Mouse (Mus musculus) embryonic facial prominence, embryonic 12.5 days (tissue): ENCODE measurements around the gene Efcab10. TPM values are rescaled to one million over a fixed set of nuclear protein-coding genes. Genes with fewer than 3 reads are reported as not detected.

ENCODE experiments used
- ATAC-seq: fragments of 200-750 bp; cut with Nextera tagmentation; 2 replicates; pipeline ENCODE4 v1.8.0; 2017; ENCODE audit not compliant: insufficient number of reproducible peaks, insufficient read depth, low FRiP score, low TSS enrichment
- H3K27ac ChIP-seq: fragments of 300-500 bp; sonication (generic); 2 replicates; pipeline ENCODE4 v1.5.1; 2016; ENCODE audit warnings: mild to moderate bottlenecking
- H3K27me3 ChIP-seq: fragments of 300-500 bp; sonication (generic); 2 replicates; pipeline ENCODE4 v1.6.1; 2016; ENCODE audit warnings: mild to moderate bottlenecking, moderate library complexity
- H3K36me3 ChIP-seq: fragments of 300-500 bp; sonication (generic); 2 replicates; pipeline ENCODE4 v1.6.1; 2016; ENCODE audit warnings: mild to moderate bottlenecking
- H3K4me1 ChIP-seq: fragments of 300-500 bp; sonication (generic); 2 replicates; pipeline ENCODE4 v1.6.1; 2016
- H3K4me2 ChIP-seq: fragments of 300-500 bp; sonication (generic); replicated peaks from 2 replicates; pipeline ENCODE4 v1.6.1; 2016; ENCODE audit warnings: mild to moderate bottlenecking, moderate library complexity
- H3K4me3 ChIP-seq: fragments of 300-500 bp; sonication (generic); 2 replicates; pipeline ENCODE4 v1.5.1; 2016; ENCODE audit warnings: mild to moderate bottlenecking
- H3K9ac ChIP-seq: fragments of 300-500 bp; sonication (generic); 2 replicates; pipeline ENCODE4 v1.6.1; 2016; ENCODE audit warnings: mild to moderate bottlenecking, moderate library complexity
- H3K9me3 ChIP-seq: fragments of 300-500 bp; sonication (generic); 2 replicates; pipeline ENCODE4 v1.6.1; 2016; ENCODE audit warnings: mild to moderate bottlenecking, moderate library complexity
- WGBS: fragments of 180-500 bp; shearing (Covaris S2); methylation state at CpG from one replicate; pipeline ENCODE4 v1.1.7; 2016; 5-methylcytosine and 5-hydroxymethylcytosine counted together
- polyA plus RNA-seq: library from polyadenylated mRNA; unstranded; fragments of >200 nt; fragmentation: Nextera tagmentation; extraction: Ambion mirVana; gene quantifications from 2 replicates; pipeline ENCODE4 v1.2.1, GENCODE M21; 2016

Efcab10 gene
- polyA plus RNA-seq, 1 experiment from 2014 or later = 0.42 TPM

GRCm38 (mm10) chr12:33379624-33380445 is 14.8 kb upstream of the Efcab10 start:
- Histone ChIP-seq H3K27ac (no peak overlapping the region), H3K4me3 (peak overlapping the region; percentile 14; the same call in 1 of the 2 replicates), H3K4me2 (peak overlapping the region; percentile 35), H3K9me3 (no peaks in the 10 kb centered on the region), H3K27me3 (no peaks in the 10 kb centered on the region), H3K9ac (no peak overlapping the region), H3K36me3 (no peaks in the 10 kb centered on the region), H3K4me1 (peaks cover 8% of the 10 kb centered on the region; the same call in 1 of the 2 replicates)
- WGBS = 19% methylated on average over 22 of the region's 22 CpGs
- ATAC-seq = 0 out of 2 replicates have a peak, but pooled peaks have one; percentile 56

- Histone ChIP-seq H3K27ac (no peak overlapping the region), H3K36me3 (no peaks in the 10 kb centered on the region), H3K27me3 (no peaks in the 10 kb centered on the region; the same call in 1 of the 2 replicates), H3K9me3 (no peaks in the 10 kb centered on the region), H3K4me2 (no peak overlapping the region), H3K4me1 (no peaks in the 10 kb centered on the region), H3K4me3 (no peak overlapping the region), H3K9ac (no peak overlapping the region)
- WGBS = 6% methylated on average over 5 of the region's 5 CpGs
- ATAC-seq = peak; percentile 64; the same call in 1 of the 2 replicates
Measured at GRCm38 (mm10) chr12:33388842-33389241, 5.8 kb upstream of the Efcab10 start.

GRCm38 (mm10) chr12:33390844-33391560 is 3.7 kb upstream of the Efcab10 start:
- Histone ChIP-seq H3K9me3 (no peaks in the 10 kb centered on the region), H3K27ac (no peak overlapping the region)

GRCm38 (mm10) chr12:33403265-33403693 is 8.6 kb downstream of the Efcab10 start:
- no peak overlapping the region for H3K27ac ChIP-seq
- H3K27me3 ChIP-seq = no peaks in the 10 kb centered on the region
- H3K9ac ChIP-seq = no peak overlapping the region
- H3K4me2 ChIP-seq = no peak overlapping the region
- no peaks in the 10 kb centered on the region for H3K36me3 ChIP-seq
- no peak overlapping the region for H3K4me3 ChIP-seq
- no peak for ATAC-seq
- WGBS = 21% methylated on average over 7 of the region's 7 CpGs
- H3K9me3 ChIP-seq = no peaks in the 10 kb centered on the region
- no peaks in the 10 kb centered on the region for H3K4me1 ChIP-seq

More at GRCm38 (mm10) chr12:33390844-33391560, 3.7 kb upstream of the Efcab10 start:
- H3K27me3 ChIP-seq = peaks cover 3% of the 10 kb centered on the region
- H3K9ac ChIP-seq = no peak overlapping the region
- ATAC-seq = no peak
- H3K4me2 ChIP-seq = no peak overlapping the region
- no peak overlapping the region for H3K4me3 ChIP-seq
- no peaks in the 10 kb centered on the region for H3K36me3 ChIP-seq
- WGBS = 64% methylated on average over 2 of the region's 2 CpGs
- H3K4me1 ChIP-seq = no peaks in the 10 kb centered on the region

- H3K4me2 ChIP-seq = no peak overlapping the region
- no peak for ATAC-seq
Measured at GRCm38 (mm10) chr12:33404996-33405395, 10.3 kb downstream of the Efcab10 start.

GRCm38 (mm10) chr12:33405398-33406026 is 10.9 kb downstream of the Efcab10 start:
- H3K9me3 ChIP-seq = no peaks in the 10 kb centered on the region
- H3K4me1 ChIP-seq = no peaks in the 10 kb centered on the region
- no peak overlapping the region for H3K27ac ChIP-seq
- no peak overlapping the region for H3K4me2 ChIP-seq
- ATAC-seq = no peak
- no peak overlapping the region for H3K4me3 ChIP-seq
- no peak overlapping the region for H3K9ac ChIP-seq
- H3K27me3 ChIP-seq = no peaks in the 10 kb centered on the region
- 48% methylated on average over 6 of the region's 6 CpGs for WGBS
- H3K36me3 ChIP-seq = no peaks in the 10 kb centered on the region

More at GRCm38 (mm10) chr12:33404996-33405395, 10.3 kb downstream of the Efcab10 start:
- H3K27me3 ChIP-seq = no peaks in the 10 kb centered on the region
- H3K36me3 ChIP-seq = no peaks in the 10 kb centered on the region
- no peak overlapping the region for H3K9ac ChIP-seq
- H3K4me1 ChIP-seq = no peaks in the 10 kb centered on the region
- no peaks in the 10 kb centered on the region for H3K9me3 ChIP-seq
- 60% methylated on average over 5 of the region's 5 CpGs for WGBS
- no peak overlapping the region for H3K4me3 ChIP-seq
- no peak overlapping the region for H3K27ac ChIP-seq

- no peak overlapping the region for H3K4me2 ChIP-seq
- H3K4me3 ChIP-seq = no peak overlapping the region
- H3K27ac ChIP-seq = no peak overlapping the region
- no peaks in the 10 kb centered on the region for H3K9me3 ChIP-seq
- no peaks in the 10 kb centered on the region for H3K4me1 ChIP-seq
- ATAC-seq = no peak
- no peaks in the 10 kb centered on the region for H3K36me3 ChIP-seq
- WGBS = 50% methylated on average over 6 of the region's 6 CpGs
- no peak overlapping the region for H3K9ac ChIP-seq
- no peaks in the 10 kb centered on the region for H3K27me3 ChIP-seq
Measured at GRCm38 (mm10) chr12:33411580-33412151, 17.0 kb downstream of the Efcab10 start.

GRCm38 (mm10) chr12:33424329-33424728 is 29.7 kb downstream of the Efcab10 start:
- WGBS = 35% methylated on average over 3 of the region's 3 CpGs
- ATAC-seq = no peak

GRCm38 (mm10) chr12:33427293-33427692 is 32.6 kb downstream of the Efcab10 start:
- no peak overlapping the region for H3K4me2 ChIP-seq
- H3K4me1 ChIP-seq = peaks cover 5% of the 10 kb centered on the region
- peaks cover 5% of the 10 kb centered on the region; the same call in 1 of the 2 replicates for H3K27me3 ChIP-seq
- ATAC-seq = no peak
- no peak overlapping the region for H3K4me3 ChIP-seq
- no peaks in the 10 kb centered on the region for H3K9me3 ChIP-seq
- no peak overlapping the region for H3K9ac ChIP-seq
- H3K27ac ChIP-seq = no peak overlapping the region
- H3K36me3 ChIP-seq = no peaks in the 10 kb centered on the region
- 39% methylated on average over 3 of the region's 3 CpGs for WGBS

More at GRCm38 (mm10) chr12:33424329-33424728, 29.7 kb downstream of the Efcab10 start:
- no peak overlapping the region for H3K9ac ChIP-seq
- H3K36me3 ChIP-seq = no peaks in the 10 kb centered on the region
- H3K4me3 ChIP-seq = no peak overlapping the region
- no peaks in the 10 kb centered on the region for H3K9me3 ChIP-seq
- no peak overlapping the region for H3K4me2 ChIP-seq
- H3K4me1 ChIP-seq = no peaks in the 10 kb centered on the region
- peaks cover 5% of the 10 kb centered on the region; the same call in 1 of the 2 replicates for H3K27me3 ChIP-seq
- H3K27ac ChIP-seq = no peak overlapping the region

- Histone ChIP-seq H3K9ac (no peak overlapping the region), H3K36me3 (no peaks in the 10 kb centered on the region), H3K27ac (no peak overlapping the region), H3K4me3 (no peak overlapping the region), H3K9me3 (no peaks in the 10 kb centered on the region), H3K4me2 (no peak overlapping the region), H3K27me3 (peaks cover 5% of the 10 kb centered on the region; the same call in 1 of the 2 replicates), H3K4me1 (peaks cover 5% of the 10 kb centered on the region)
- ATAC-seq = no peak
- WGBS = 69% methylated on average over 2 of the region's 2 CpGs
Measured at GRCm38 (mm10) chr12:33427726-33428125, 33.1 kb downstream of the Efcab10 start.
